Mouse (Mus musculus): Measurements from ENCODE around the gene Zfp385c. TPM values are rescaled to one million over a fixed set of nuclear protein-coding genes. Genes with fewer than 3 reads are reported as not detected.

Zfp385c gene
- not detected for total RNA-seq (2023)

DNA sequence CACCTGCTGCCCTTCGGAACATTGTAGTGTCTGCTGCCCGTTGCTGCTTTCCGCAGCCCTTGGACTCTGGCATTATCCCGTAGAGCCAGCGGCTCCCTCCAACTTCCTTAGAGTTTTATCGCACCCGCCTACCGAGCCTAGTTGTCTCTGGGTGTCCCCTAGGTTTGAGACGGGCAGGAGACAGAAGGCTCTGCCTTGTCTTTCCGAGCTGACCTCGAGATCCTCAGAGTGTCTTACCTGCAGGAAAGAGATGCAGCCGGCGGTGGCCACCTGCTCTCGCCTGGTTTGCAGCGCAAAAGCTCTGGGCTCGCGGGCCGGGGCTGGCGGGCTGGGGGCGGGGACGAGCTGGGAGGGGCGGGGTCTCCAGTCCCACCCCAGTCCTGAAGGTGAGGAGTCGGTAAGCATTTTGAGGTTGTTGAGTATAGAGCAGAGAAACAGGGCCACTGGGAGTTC lies at the start of gene Zfp385c:
Gene Zfp385c (minus strand): TSS at position 292 of the 453 bp plus-strand sequence.

DNA sequence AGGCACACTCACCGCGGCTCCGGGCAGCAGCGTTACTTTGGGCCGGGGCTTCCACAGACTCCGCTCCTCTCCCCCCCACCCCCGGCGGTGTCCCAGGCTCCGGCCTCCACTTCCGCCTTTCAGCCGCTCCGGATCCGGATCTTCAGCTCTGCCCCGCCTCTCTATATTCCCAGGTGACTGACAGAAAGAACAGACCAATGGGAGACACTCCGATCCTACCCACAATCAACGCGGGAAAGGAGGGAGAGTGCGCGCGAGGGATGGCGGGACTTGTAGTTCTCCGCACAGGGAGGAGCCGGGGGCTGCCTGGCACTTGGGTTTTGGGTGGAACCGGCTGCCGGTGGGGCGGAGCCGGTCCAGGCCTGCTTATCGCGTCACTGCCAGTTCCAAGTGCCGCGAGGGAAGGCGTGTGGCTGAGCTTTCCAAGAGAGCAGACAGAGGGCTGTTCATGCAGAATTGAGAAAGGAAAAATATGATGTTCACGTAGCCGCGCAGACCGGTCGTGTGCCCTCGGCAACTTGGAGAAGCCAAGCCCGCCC lies 45.9 kb upstream of the Zfp385c start, which contains the start of gene Rab5c:
Gene Rab5c (minus strand): TSS at position 150 of the 539 bp plus-strand sequence.

DNA sequence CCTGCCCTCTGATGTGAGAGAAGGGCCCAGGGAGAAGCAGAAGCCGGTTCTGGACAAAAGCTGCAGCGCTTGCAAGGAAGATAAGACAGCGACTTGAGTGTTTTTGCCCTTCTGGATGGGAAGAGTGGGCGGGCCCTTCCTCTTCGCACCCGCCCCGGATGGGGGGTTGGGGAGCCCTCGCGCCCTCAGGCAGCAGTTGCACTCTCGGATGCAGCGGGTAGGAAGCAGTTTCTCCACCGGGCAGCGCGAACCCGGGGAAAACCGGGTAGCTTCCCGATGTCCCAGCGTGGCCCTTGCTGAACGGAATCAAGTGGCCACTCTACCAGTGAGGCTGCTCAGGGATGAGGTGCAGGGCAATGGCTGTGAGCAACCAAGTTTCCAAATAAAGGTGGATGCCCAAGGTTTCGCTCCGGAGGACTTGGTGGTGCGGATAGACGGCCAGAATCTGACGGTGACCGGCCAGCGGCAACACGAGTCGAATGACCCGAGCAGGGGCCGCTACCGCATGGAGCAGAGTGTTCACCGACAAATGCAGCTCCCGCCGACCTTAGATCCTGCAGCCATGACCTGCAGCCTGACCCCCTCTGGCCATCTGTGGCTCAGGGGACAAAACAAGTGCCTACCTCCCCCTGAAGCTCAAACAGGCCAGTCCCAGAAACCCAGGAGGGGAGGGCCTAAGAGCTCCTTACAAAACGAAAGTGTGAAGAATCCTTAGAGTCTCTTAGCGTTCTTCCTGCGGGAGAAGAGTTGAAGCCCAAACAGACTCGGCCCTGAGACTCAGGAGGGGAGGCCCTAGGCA lies 21.7 kb upstream of the Zfp385c start, which contains the start of gene Hspb9:
Gene Hspb9 (plus strand): TSS at position 116 of the 799 bp plus-strand sequence.

DNA sequence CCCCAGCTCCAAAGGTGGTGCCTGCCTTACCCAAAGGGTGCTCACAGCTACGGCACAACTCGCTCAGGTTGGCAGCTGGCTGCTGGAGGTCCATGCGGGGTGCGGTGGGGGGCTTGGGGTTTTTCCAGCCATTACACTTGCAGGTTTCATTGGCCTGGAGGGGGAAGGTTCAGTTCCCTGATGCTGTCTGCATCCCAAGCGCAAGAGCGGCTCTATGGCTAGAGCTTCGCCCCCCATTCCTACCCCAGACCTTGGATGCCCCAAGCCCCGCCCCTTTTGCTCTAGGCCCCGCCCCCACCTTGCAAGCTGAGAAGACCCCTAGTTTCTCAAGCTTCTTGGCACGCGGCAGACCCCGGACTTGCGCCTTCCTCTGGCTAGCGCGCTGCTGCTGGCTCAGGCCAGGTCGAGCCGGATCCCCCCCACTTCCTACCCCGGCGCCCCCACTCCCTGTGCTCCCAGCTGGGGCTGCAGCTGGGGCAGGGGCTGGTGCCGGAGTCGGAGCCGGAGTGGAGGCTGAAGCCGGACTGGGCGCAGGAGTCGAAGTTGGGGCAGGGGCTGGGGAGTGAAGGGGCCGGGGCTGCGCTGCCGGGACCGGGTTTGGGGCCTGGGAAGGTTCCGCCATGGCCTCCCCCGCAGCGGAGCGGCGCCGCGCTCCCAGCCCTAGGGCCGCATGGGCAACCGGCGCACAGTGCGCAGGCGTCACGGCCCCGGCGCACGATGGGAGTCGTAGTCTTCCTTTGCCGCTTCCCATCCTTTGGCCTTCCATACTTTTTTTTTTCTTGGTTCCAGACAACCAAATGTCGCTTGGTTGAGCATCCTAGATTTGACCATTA lies 19.7 kb upstream of the Zfp385c start, which contains the start of gene Kat2a:
Gene Kat2a (minus strand): TSS at position 683 of the 833 bp plus-strand sequence.

DNA sequence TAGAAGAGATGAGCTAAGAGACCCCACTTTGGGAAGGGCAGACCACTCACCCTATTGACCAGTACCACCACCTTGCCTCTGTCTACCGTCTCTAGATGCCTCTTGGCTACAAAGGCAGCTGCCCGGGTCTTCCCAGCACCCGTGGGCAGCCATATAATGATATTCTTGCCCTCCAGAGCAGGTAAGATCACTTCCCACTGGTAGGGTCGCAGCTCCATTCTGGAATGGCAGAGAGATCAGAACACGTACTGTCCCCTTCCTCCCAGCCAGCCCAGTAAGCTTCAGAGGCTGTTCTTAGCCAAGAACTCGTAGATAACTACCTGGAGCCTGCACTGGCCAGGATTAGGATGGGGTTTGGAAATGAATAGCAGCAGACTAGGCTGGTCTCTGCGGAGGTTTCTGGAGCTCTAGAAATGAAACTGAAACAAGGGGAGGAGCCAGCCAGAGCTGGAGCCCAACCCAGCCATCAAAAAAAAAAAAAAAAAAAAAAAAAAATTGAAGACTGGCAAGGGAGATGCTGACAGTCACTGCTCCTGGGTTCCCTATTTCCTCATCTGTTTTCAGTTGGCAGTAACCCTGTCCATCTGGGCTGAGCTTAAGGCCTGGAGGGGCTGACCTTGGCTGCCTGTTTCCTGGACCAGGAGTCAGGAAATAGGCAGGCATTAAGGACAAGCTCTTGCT lies 11.7 kb upstream of the Zfp385c start, which contains the start of gene Dhx58:
Gene Dhx58 (minus strand): TSS at position 421 of the 681 bp plus-strand sequence.

DNA sequence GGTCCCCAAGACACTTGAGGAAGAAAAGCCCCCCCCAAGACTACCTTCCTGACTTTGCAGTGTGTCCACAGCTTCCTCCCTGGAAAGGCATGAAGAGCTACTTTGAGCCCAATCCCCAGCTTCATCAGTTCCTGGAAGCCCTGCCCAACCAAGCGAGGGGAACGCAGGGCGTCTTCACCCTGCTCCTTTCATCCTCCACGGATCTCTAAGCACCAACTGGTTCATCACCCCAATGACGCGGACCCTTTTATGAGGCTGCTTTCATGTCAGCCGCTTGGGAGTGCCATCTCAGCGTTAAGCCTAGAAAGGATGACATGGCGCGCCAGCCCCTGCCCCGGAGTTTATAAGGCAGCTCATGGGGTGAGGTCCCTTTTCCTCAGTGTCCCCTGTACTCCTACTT lies 72.3 kb downstream of the Zfp385c start, which contains the start of gene Dnajc7:
Gene Dnajc7 (minus strand): TSS at position 187 of the 400 bp plus-strand sequence.

DNA sequence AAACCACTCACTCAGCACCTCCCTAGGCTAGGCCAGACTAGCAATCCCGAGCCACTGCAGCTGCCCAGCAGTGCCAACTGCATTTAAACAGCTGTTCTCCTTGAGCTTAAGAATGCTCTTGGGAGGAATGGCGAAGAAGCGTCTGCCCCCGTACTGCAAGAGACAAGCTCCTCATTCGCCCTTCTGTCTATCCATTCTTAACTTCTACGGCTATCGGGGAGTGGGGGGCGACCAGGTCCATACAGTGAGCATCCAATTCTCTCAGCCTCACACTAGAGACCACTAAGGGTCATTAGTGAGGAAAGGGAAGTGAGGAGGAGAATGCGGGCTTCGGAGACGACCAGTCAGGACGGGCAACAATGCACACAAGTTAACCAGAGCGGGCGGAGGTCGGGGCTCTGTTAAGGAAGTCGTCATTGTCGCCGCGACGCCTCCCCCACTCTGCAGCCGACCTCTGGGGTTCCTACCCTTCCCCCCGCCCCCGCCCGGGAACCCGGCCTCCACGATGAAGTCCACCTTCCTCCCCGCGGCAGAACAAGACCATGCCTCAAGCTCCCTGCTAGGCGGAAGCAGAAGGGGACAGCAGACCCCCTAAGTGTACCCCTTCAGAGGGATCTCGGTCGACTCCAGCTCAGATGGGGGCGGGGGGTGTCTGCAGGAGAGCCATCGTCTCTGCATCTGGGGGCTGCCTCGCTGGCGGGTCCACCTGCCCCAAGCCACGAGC lies 73.3 kb downstream of the Zfp385c start, which contains the start of gene Nkiras2:
Gene Nkiras2 (plus strand): TSS at position 484 of the 724 bp plus-strand sequence.

Other genes with a start within 250 kb of the Zfp385c start
- gene Klhl11, start 219.7 kb downstream of the Zfp385c start, total RNA-seq (2023), result 27.2 TPM
- gene Acly, start 164.5 kb downstream of the Zfp385c start, total RNA-seq (2023), result 150 TPM
- gene Ttc25, start 146.8 kb downstream of the Zfp385c start, total RNA-seq (2023), result not detected
- 107 TPM for gene Cnp, start 117.6 kb downstream of the Zfp385c start, total RNA-seq (2023)
- gene Nkiras2, start 73.2 kb downstream of the Zfp385c start, total RNA-seq (2023), result 20.9 TPM
- gene Dnajc7, start 72.3 kb downstream of the Zfp385c start, total RNA-seq (2023), result 411 TPM
- gene Dhx58, start 11.8 kb upstream of the Zfp385c start, total RNA-seq (2023), result 8.6 TPM
- 45.7 TPM for gene Kat2a, start 20.0 kb upstream of the Zfp385c start, total RNA-seq (2023)
- 0.98 TPM for gene Hspb9, start 21.4 kb upstream of the Zfp385c start, total RNA-seq (2023)
- gene Rab5c, start 45.8 kb upstream of the Zfp385c start, total RNA-seq (2023), result 113 TPM
- 0.65 TPM for gene Kcnh4, start 67.5 kb upstream of the Zfp385c start, total RNA-seq (2023)
- gene Hcrt, start 70.5 kb upstream of the Zfp385c start, total RNA-seq (2023), result not detected
- gene Ghdc, start 78.5 kb upstream of the Zfp385c start, total RNA-seq (2023), result 6.1 TPM
- gene Stat5b, start 158.3 kb upstream of the Zfp385c start, total RNA-seq (2023), result 174 TPM
- gene Stat5a, start 166.9 kb upstream of the Zfp385c start, total RNA-seq (2023), result 114 TPM
- 293 TPM for gene Stat3, start 247.1 kb upstream of the Zfp385c start, total RNA-seq (2023)